Mouse (Mus musculus) NIH3T3 (cell line): Measurements from ENCODE around the gene Uxs1.
A peak's percentile ranks its signal among the peaks of the same experiment; 100 is the strongest.

ENCODE experiments used
- DNase-seq: peaks from one replicate; pipeline ENCODE4 v3.0.0-alpha.2; 2012; ENCODE audit warnings: low read depth

Uxs1 gene

GRCm38 (mm10) chr1:43798048-43798447, 29.6 kb downstream of the Uxs1 start:
- DNase-seq: no peak

GRCm38 (mm10) chr1:43789765-43790164, 37.8 kb downstream of the Uxs1 start:
- DNase-seq: no peak

- DNase-seq: no peak
These were observed 40.9 kb downstream of the Uxs1 start for GRCm38 (mm10) chr1:43786711-43787110.

- peak; percentile 43 for DNase-seq
These were observed 42.3 kb downstream of the Uxs1 start for GRCm38 (mm10) chr1:43785316-43785715.

- DNase-seq: no peak
These were observed 44.4 kb downstream of the Uxs1 start for GRCm38 (mm10) chr1:43783186-43783585.

- no peak for DNase-seq
These were observed 44.9 kb downstream of the Uxs1 start for GRCm38 (mm10) chr1:43782680-43783079.

- DNase-seq: no peak
These were observed 45.9 kb downstream of the Uxs1 start for GRCm38 (mm10) chr1:43781672-43782071.

GRCm38 (mm10) chr1:43781195-43781594, 46.4 kb downstream of the Uxs1 start:
- peak; percentile 61 for DNase-seq

- DNase-seq: peak; percentile 33
These were observed 51.5 kb downstream of the Uxs1 start for GRCm38 (mm10) chr1:43776106-43776505.

GRCm38 (mm10) chr1:43774126-43774525, 53.5 kb downstream of the Uxs1 start:
- no peak for DNase-seq

GRCm38 (mm10) chr1:43772694-43773093, 54.9 kb downstream of the Uxs1 start:
- DNase-seq: no peak

GRCm38 (mm10) chr1:43770032-43770431, 57.6 kb downstream of the Uxs1 start:
- DNase-seq: no peak

GRCm38 (mm10) chr1:43769348-43769747, 58.3 kb downstream of the Uxs1 start:
- no peak for DNase-seq

GRCm38 (mm10) chr1:43768385-43768990, 59.1 kb downstream of the Uxs1 start:
- DNase-seq: peak; percentile 32

- peak; percentile 64 for DNase-seq
These were observed 61.3 kb downstream of the Uxs1 start for GRCm38 (mm10) chr1:43766328-43766727.

GRCm38 (mm10) chr1:43764481-43764880, 63.1 kb downstream of the Uxs1 start:
- DNase-seq: no peak

- DNase-seq: peak; percentile 57
These were observed 67.5 kb downstream of the Uxs1 start for GRCm38 (mm10) chr1:43760085-43760484.

- no peak for DNase-seq
These were observed 72.9 kb downstream of the Uxs1 start for GRCm38 (mm10) chr1:43754448-43755312.

- DNase-seq: no peak
These were observed 89.1 kb downstream of the Uxs1 start for GRCm38 (mm10) chr1:43738519-43738894.

GRCm38 (mm10) chr1:43737812-43738518, 89.6 kb downstream of the Uxs1 start:
- DNase-seq: peak; percentile 73

GRCm38 (mm10) chr1:43732657-43733056, 94.9 kb downstream of the Uxs1 start:
- peak; percentile 67 for DNase-seq

GRCm38 (mm10) chr1:43732100-43732499, 95.5 kb downstream of the Uxs1 start:
- DNase-seq: peak; percentile 11

GRCm38 (mm10) chr1:43730491-43730924, 97.1 kb downstream of the Uxs1 start, which contains the start of gene 1500015O10Rik:
TSS of gene 1500015O10Rik (plus strand) at chr1:43730602.
- peak; percentile 25 for DNase-seq
